Mouse (Mus musculus): Measurements from ENCODE around the gene Cpeb2.

DNA sequence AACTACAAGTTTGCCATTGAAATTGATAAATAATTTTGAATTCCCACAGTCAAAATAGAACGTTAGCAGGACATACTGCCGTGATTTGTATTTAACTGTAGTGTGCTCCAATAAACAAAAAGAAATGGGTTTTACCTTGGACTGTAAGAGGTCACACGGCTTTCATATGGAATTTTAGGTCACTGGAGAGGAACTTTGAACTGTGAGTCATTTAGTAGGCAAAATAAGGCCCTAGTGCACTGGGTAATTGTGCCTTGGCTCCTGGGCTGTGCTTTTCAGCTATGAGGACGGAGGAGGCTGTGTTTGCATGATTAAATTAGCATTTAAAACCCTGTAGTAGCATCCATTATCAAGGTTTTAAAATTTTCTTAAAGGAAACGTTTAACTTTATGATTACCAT, 3.0 kb downstream of the Cpeb2 start:
- TF ChIP-seq CTCF (IDR thresholded peaks at IDR 0.05; ENCODE audit: insufficient read depth, low read length) (no peak), POLR2A (IDR thresholded peaks at IDR 0.05; ENCODE audit: borderline replicate concordance, extremely low read depth, low read depth, low read length) (no peak)

Measured in lung, adult 2 months (tissue).